Comparison of ENCODE assay signal across 10 mouse cellular contexts in genomic region chrX:142534780-142535179, GRCm38 (mm10).
DNase-seq lines count a peak whose midpoint lies in the region; ATAC-seq and TF ChIP-seq lines count a peak whose summit lies in the region.
"Had no signal": no experiment of that assay in that cellular context is flagged by ENCODE, and none has a peak within 500 bp of the region (broad histone marks: within the 10 kb centered on the region; RNA-seq: fewer than 3 reads in every experiment).

No protein-coding gene starts in this region.

- WGBS in hindbrain, embryonic 10.5 days, result 39% methylated on average over 8 of the region's 8 CpGs
- WGBS in hindbrain, embryonic 12.5 days, result 37% methylated on average over 8 of the region's 8 CpGs
- 19% methylated on average over 8 of the region's 8 CpGs for whole genome bisulfite sequencing in liver, embryonic 14.5 days (ENCODE audit: insufficient replicate concordance)

- H3K27me3 ChIP-seq in hindbrain, embryonic 10.5 days (ENCODE audit: insufficient read depth, poor library complexity, severe bottlenecking), result peaks cover 26% of the 10 kb centered on the region; the same call in 1 of the 2 replicates
- peaks cover 11% of the 10 kb centered on the region; the same call in 1 of the 2 replicates for H3K27me3 ChIP-seq in hindbrain, embryonic 12.5 days
- no peaks in the 10 kb centered on the region for H3K27me3 ChIP-seq in liver, embryonic 14.5 days (ENCODE audit: control insufficient read depth, insufficient read depth, low read length)
- H3K27me3 ChIP-seq: liver, embryonic 15.5 days had no signal

- H3K9ac ChIP-seq in hindbrain, embryonic 12.5 days, result no peak overlapping the region
- H3K9ac ChIP-seq in liver, embryonic 14.5 days (replicated peaks), result no peak overlapping the region
- H3K9ac ChIP-seq: liver, embryonic 15.5 days had no signal

- no peak overlapping the region for H3K4me3 ChIP-seq in hindbrain, embryonic 10.5 days
- no peak overlapping the region for H3K4me3 ChIP-seq in hindbrain, embryonic 12.5 days
- no peak overlapping the region for H3K4me3 ChIP-seq in liver, embryonic 14.5 days (ENCODE audit: insufficient read depth in 1 of 2, low read depth in 2 of 2, low read length in 2 of 2)
- H3K4me3 ChIP-seq: erythroblast, embryonic 14.5 days; liver, embryonic 15.5 days had no signal

- no peak overlapping the region for H3K4me2 ChIP-seq in hindbrain, embryonic 12.5 days (replicated peaks)
- H3K4me2 ChIP-seq in liver, embryonic 14.5 days (ENCODE audit: low read depth), result no peak overlapping the region
- H3K4me2 ChIP-seq: liver, embryonic 15.5 days had no signal

- TF ChIP-seq CTCF in liver, embryonic 14.5 days (IDR thresholded peaks at IDR 0.05; ENCODE audit: low read depth), result peak; percentile 79

- no peaks in the 10 kb centered on the region for H3K36me3 ChIP-seq in hindbrain, embryonic 10.5 days
- H3K36me3 ChIP-seq in hindbrain, embryonic 12.5 days, result no peaks in the 10 kb centered on the region
- no peaks in the 10 kb centered on the region for H3K36me3 ChIP-seq in liver, embryonic 14.5 days (replicated peaks; ENCODE audit: control insufficient read depth, insufficient read depth, low read depth)
- H3K36me3 ChIP-seq: liver, embryonic 15.5 days had no signal

- no peak for TF ChIP-seq EP300 in liver, embryonic 14.5 days (IDR thresholded peaks at IDR 0.05; ENCODE audit: low read depth)

- ATAC-seq in hindbrain, embryonic 12.5 days (ENCODE audit: low FRiP score), result no peak
- no peak for ATAC-seq in liver, embryonic 14.5 days (ENCODE audit: insufficient read depth)

- no peaks in the 10 kb centered on the region for H3K9me3 ChIP-seq in hindbrain, embryonic 10.5 days
- no peaks in the 10 kb centered on the region for H3K9me3 ChIP-seq in hindbrain, embryonic 12.5 days (replicated peaks)
- no peaks in the 10 kb centered on the region for H3K9me3 ChIP-seq in liver, embryonic 14.5 days (ENCODE audit: control insufficient read depth, low read length)
- H3K9me3 ChIP-seq: liver, embryonic 15.5 days had no signal

- H3K4me1 ChIP-seq in hindbrain, embryonic 10.5 days (replicated peaks), result no peaks in the 10 kb centered on the region
- no peaks in the 10 kb centered on the region for H3K4me1 ChIP-seq in hindbrain, embryonic 12.5 days
- peaks cover 0 to 4% of the 10 kb centered on the region in 2 experiments; a peak in 2 of 4 replicates for H3K4me1 ChIP-seq in liver, embryonic 14.5 days (replicated peaks; ENCODE audit: control insufficient read depth in 2 of 2, insufficient read depth in 2 of 2, low read length in 1 of 2)
- H3K4me1 ChIP-seq: liver, embryonic 15.5 days had no signal

- no peak overlapping the region for H3K27ac ChIP-seq in hindbrain, embryonic 10.5 days
- H3K27ac ChIP-seq in hindbrain, embryonic 12.5 days, result no peak overlapping the region
- H3K27ac ChIP-seq in liver, embryonic 14.5 days, result no peak overlapping the region
- H3K27ac ChIP-seq: liver, embryonic 15.5 days had no signal

- DNase-seq in hindbrain, embryonic 10.5 days (ENCODE audit: low spot score), result peak; percentile 31
- peak; percentile 10 for DNase-seq in urinary bladder, postnatal 14 days (ENCODE audit: low spot score)
- DNase-seq in urinary bladder, postnatal 4 days (ENCODE audit: low spot score in 2 of 2), result no peak
- DNase-seq in c-Kit-positive CD71-positive TER-119-positive erythroid progenitor cells, embryonic 14.5 days (ENCODE audit: low spot score), result peak; percentile 38
- peak in 2 of 3 experiments; percentile 15 to 24 for DNase-seq in liver, embryonic 14.5 days (ENCODE audit: low read depth in 3 of 3, low spot score in 3 of 3)
- no peak for DNase-seq in testis, postnatal 10 days (ENCODE audit: low spot score)
- no peak for DNase-seq in yolk sac, embryonic 10.5 days (ENCODE audit: low spot score)

Comparison
In these comparisons a context has a peak if more than half of its experiments do, and no peak if none do; other contexts are left out.
1. DNase-seq: peak in hindbrain, embryonic 10.5 days (single experiment), urinary bladder, postnatal 14 days (single experiment), c-Kit-positive CD71-positive TER-119-positive erythroid progenitor cells, embryonic 14.5 days (single experiment) and liver, embryonic 14.5 days (2 of 3); none in urinary bladder, postnatal 4 days (0 of 2), testis, postnatal 10 days (single experiment) and yolk sac, embryonic 10.5 days (single experiment).